Mouse (Mus musculus): ENCODE data around the gene Ptprg.

Gene Ptprg

GRCm38 (mm10) chr14:12069707-12070106 is 516.4 kb downstream of the Ptprg start:
- DNase-seq, result no peak

GRCm38 (mm10) chr14:12070361-12070760 is 517.0 kb downstream of the Ptprg start:
- DNase-seq, result no peak

- no peak for DNase-seq
Measured at GRCm38 (mm10) chr14:12070856-12071465, 517.6 kb downstream of the Ptprg start.

- no peak for DNase-seq
Measured at GRCm38 (mm10) chr14:12072026-12072861, 518.9 kb downstream of the Ptprg start.

- DNase-seq, result no peak
Measured at GRCm38 (mm10) chr14:12073408-12074107, 520.2 kb downstream of the Ptprg start.

GRCm38 (mm10) chr14:12077193-12077592 is 523.9 kb downstream of the Ptprg start:
- no peak for DNase-seq

GRCm38 (mm10) chr14:12079250-12079649 is 525.9 kb downstream of the Ptprg start:
- DNase-seq, result no peak

GRCm38 (mm10) chr14:12079833-12080401 is 526.6 kb downstream of the Ptprg start:
- no peak for DNase-seq

- DNase-seq, result no peak
Measured at GRCm38 (mm10) chr14:12082131-12082921, 529.0 kb downstream of the Ptprg start.

- DNase-seq, result no peak
Measured at GRCm38 (mm10) chr14:12084076-12084475, 530.7 kb downstream of the Ptprg start.

GRCm38 (mm10) chr14:12085078-12085477 is 531.7 kb downstream of the Ptprg start:
- DNase-seq, result no peak

GRCm38 (mm10) chr14:12086167-12086566 is 532.8 kb downstream of the Ptprg start:
- no peak for DNase-seq

- no peak for DNase-seq
Measured at GRCm38 (mm10) chr14:12089954-12090353, 536.6 kb downstream of the Ptprg start.

GRCm38 (mm10) chr14:12091730-12092129 is 538.4 kb downstream of the Ptprg start:
- no peak for DNase-seq

- DNase-seq, result no peak
Measured at GRCm38 (mm10) chr14:12099390-12100333, 546.3 kb downstream of the Ptprg start.

- DNase-seq, result no peak
Measured at GRCm38 (mm10) chr14:12102389-12103325, 549.3 kb downstream of the Ptprg start.

GRCm38 (mm10) chr14:12104297-12105155 is 551.2 kb downstream of the Ptprg start:
- DNase-seq, result no peak

- DNase-seq, result no peak
Measured at GRCm38 (mm10) chr14:12105156-12105430, 551.8 kb downstream of the Ptprg start.

GRCm38 (mm10) chr14:12105593-12105992 is 552.3 kb downstream of the Ptprg start:
- DNase-seq, result no peak

All from thymus, adult 18-20 months (tissue).